9 mouse cellular contexts compared by ENCODE assay signal in genomic region chrX:97142237-97142636, GRCm38 (mm10).
DNase-seq lines count a peak whose midpoint lies in the region; ATAC-seq and TF ChIP-seq lines count a peak whose summit lies in the region.
"Had no signal": no experiment of that assay in that cellular context is flagged by ENCODE, and none has a peak within 500 bp of the region (broad histone marks: within the 10 kb centered on the region; RNA-seq: fewer than 3 reads in every experiment).

No protein-coding gene starts in this region.

- H3K36me3 ChIP-seq in liver, embryonic 12.5 days: no peaks in the 10 kb centered on the region
- H3K36me3 ChIP-seq in embryonic facial prominence, embryonic 13.5 days: no peaks in the 10 kb centered on the region
- H3K36me3 ChIP-seq in limb, embryonic 10.5 days: no peaks in the 10 kb centered on the region
- H3K36me3 ChIP-seq: intestine, embryonic 15.5 days had no signal

- TF ChIP-seq POLR2A in olfactory bulb, adult 2 months (IDR thresholded peaks at IDR 0.05; ENCODE audit: insufficient read depth, low read depth, low read length): no peak

- no peaks in the 10 kb centered on the region for H3K9me3 ChIP-seq in liver, embryonic 12.5 days (replicated peaks)
- no peaks in the 10 kb centered on the region for H3K9me3 ChIP-seq in embryonic facial prominence, embryonic 13.5 days
- no peaks in the 10 kb centered on the region for H3K9me3 ChIP-seq in limb, embryonic 10.5 days (replicated peaks)
- H3K9me3 ChIP-seq: intestine, embryonic 15.5 days had no signal

- H3K9ac ChIP-seq in liver, embryonic 12.5 days: no peak overlapping the region
- no peak overlapping the region for H3K9ac ChIP-seq in embryonic facial prominence, embryonic 13.5 days
- H3K9ac ChIP-seq: intestine, embryonic 15.5 days had no signal

- 0 out of 2 replicates have a peak overlapping the region, but pooled peaks have one; percentile 6 for H3K4me2 ChIP-seq in liver, embryonic 12.5 days
- H3K4me2 ChIP-seq in embryonic facial prominence, embryonic 13.5 days: peak overlapping the region; percentile 45
- H3K4me2 ChIP-seq: intestine, embryonic 15.5 days had no signal

- TF ChIP-seq CTCF in olfactory bulb, adult 2 months (IDR thresholded peaks at IDR 0.05; ENCODE audit: insufficient read depth, low read depth, low read length): no peak

- no peak overlapping the region for H3K4me3 ChIP-seq in liver, embryonic 12.5 days
- H3K4me3 ChIP-seq in embryonic facial prominence, embryonic 13.5 days: peak overlapping the region; percentile 28
- peak overlapping the region; percentile 35 for H3K4me3 ChIP-seq in limb, embryonic 10.5 days
- H3K4me3 ChIP-seq in olfactory bulb, adult 2 months (ENCODE audit: insufficient read depth, low read depth, low read length): peak overlapping the region; percentile 36
- H3K4me3 ChIP-seq: intestine, embryonic 15.5 days had no signal

- H3K4me1 ChIP-seq in liver, embryonic 12.5 days: no peaks in the 10 kb centered on the region
- H3K4me1 ChIP-seq in embryonic facial prominence, embryonic 13.5 days: no peaks in the 10 kb centered on the region
- no peaks in the 10 kb centered on the region for H3K4me1 ChIP-seq in limb, embryonic 10.5 days
- no peaks in the 10 kb centered on the region for H3K4me1 ChIP-seq in olfactory bulb, adult 2 months (ENCODE audit: control insufficient read depth, insufficient read depth, low read length)
- H3K4me1 ChIP-seq: intestine, embryonic 15.5 days had no signal

- H3K27me3 ChIP-seq in liver, embryonic 12.5 days (replicated peaks): no peaks in the 10 kb centered on the region
- no peaks in the 10 kb centered on the region for H3K27me3 ChIP-seq in embryonic facial prominence, embryonic 13.5 days
- no peaks in the 10 kb centered on the region for H3K27me3 ChIP-seq in limb, embryonic 10.5 days (ENCODE audit: low read depth, poor library complexity, severe bottlenecking)
- H3K27me3 ChIP-seq: intestine, embryonic 15.5 days had no signal

- H3K27ac ChIP-seq in liver, embryonic 12.5 days: no peak overlapping the region
- no peak overlapping the region for H3K27ac ChIP-seq in embryonic facial prominence, embryonic 13.5 days
- H3K27ac ChIP-seq in limb, embryonic 10.5 days: no peak overlapping the region
- H3K27ac ChIP-seq in olfactory bulb, adult 2 months (ENCODE audit: insufficient read depth, low read depth, low read length): no peak overlapping the region
- H3K27ac ChIP-seq: intestine, embryonic 15.5 days had no signal

- no peak for DNase-seq in liver
- DNase-seq in limb, embryonic 10.5 days (ENCODE audit: low spot score): peak; percentile 31
- no peak for DNase-seq in thymus, postnatal 36 days
- no peak for DNase-seq in yolk sac, embryonic 10.5 days (ENCODE audit: low spot score)
- DNase-seq: cerebellum, postnatal 36 days had no signal

- no peak for ATAC-seq in liver, embryonic 12.5 days
- ATAC-seq in embryonic facial prominence, embryonic 13.5 days (ENCODE audit: insufficient number of reproducible peaks, insufficient read depth, low FRiP score, low TSS enrichment, low read depth): no peak
- ATAC-seq: intestine, embryonic 15.5 days had no signal
